Mouse (Mus musculus): Measurements from ENCODE around the gene Atp1a3. TPM values are rescaled to one million over a fixed set of nuclear protein-coding genes. Genes with fewer than 3 reads are reported as not detected.
A peak's percentile ranks its signal among the peaks of the same experiment; 100 is the strongest.

Gene Atp1a3
- total RNA-seq, 2 experiments from 2014 or later: 0.62 to 0.80 TPM

GRCm38 (mm10) chr7:24969805-24970204, 36.0 kb downstream of the Atp1a3 start:
- DNase-seq: no peak
- intact Hi-C loops (cut with DNase I): loop anchor here (5.0 to 10.0 kb wide), 3 partner anchors 68 to 345 kb away; partner anchors contain the start of genes Arhgef1 and Megf8

GRCm38 (mm10) chr7:24968463-24968862, 37.3 kb downstream of the Atp1a3 start:
- no peak for DNase-seq
- intact Hi-C loops (cut with DNase I): no loop called here

- intact Hi-C loops (cut with DNase I): no loop called here
- DNase-seq: no peak
Observed at GRCm38 (mm10) chr7:24967966-24968365, 37.8 kb downstream of the Atp1a3 start.

- intact Hi-C loops (cut with DNase I): loop anchor here (2.0 kb wide), 1 partner anchor 74 kb away; no protein-coding TSS in a partner anchor
- peak; percentile 79 to 88 for DNase-seq
Observed at GRCm38 (mm10) chr7:24964897-24965535, 40.7 kb downstream of the Atp1a3 start.

DNA sequence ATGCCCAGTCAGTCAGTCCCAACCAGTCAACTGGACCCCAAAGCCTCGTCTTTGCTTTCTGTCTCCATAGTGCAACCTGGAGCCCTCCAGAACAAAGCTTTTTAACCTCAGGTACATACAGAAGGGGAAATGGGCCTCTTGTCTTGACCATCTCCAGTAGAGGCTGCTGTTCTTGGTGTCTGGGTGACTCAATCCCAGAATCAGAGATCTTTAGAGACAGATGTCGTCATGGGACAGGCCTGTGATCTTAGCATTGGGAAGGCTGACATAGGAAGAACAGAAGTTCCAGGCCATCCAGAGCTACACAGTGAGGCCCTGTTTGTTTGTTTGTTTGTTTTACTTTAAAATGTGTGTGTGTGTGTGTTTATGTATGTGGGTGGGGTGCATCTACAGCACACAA, 41.5 kb downstream of the Atp1a3 start:
- no peak for DNase-seq
- intact Hi-C loops (cut with DNase I): loop anchor here (2.0 kb wide), 1 partner anchor 73 kb away; no protein-coding TSS in a partner anchor

- intact Hi-C loops (cut with DNase I): no loop called here
- no peak for DNase-seq
Observed at GRCm38 (mm10) chr7:24955226-24955625, 50.5 kb downstream of the Atp1a3 start.

DNA sequence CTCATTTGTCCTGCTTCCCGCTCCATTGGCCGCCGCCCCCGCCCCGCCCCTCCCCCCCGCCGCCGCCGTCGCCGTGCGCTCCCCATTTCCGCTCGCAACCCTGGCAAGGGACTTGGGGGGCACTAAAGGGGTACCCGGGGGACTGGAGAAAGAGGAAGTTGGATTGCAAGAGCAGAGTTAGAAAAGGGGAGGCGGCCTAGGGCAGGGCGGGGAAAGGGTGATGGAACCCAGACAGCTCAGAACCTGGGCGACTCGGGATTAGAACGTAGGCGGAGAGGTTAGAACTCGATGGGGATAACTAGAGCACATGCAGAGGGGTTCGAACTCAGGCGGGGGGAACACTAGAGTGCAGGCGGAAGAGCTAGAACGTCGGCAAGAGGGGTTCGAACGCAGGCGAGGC, 51.3 kb downstream of the Atp1a3 start:
- intact Hi-C loops (cut with DNase I): no loop called here
- DNase-seq: no peak

GRCm38 (mm10) chr7:24953966-24954365, 51.8 kb downstream of the Atp1a3 start:
- intact Hi-C loops (cut with DNase I): no loop called here
- DNase-seq: no peak

DNA sequence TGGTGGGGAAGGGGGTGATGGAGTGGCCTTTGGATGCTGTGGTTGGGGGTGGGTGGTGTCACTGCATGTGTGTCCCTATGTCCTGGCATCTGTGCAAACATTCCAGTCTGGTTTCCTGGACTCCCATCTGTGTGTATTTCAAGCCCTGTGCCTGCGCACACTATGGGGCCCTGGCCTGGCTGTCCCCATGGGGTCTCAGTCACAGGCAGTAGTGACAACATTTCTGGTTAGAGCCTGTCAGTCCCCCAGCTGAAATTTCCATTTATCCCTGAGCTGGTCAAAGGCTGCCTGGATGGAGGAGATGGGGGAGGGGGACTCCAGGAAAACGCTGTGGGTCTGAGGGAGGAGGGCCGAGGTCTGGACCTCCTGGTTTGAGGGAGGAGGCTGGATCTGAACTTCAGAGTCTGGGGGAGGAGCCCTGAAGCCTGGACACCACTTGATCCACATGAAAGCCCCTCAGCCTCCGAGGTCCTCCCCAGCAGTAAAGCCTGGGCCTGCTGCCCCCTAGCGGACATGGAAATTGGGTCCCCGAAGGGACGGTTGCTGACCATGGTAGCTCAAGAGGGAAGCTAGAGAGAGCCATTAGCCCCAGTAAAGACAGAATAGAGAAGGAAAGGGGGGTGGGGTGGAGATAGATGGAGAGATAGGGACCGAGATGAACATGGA, 55.7 kb downstream of the Atp1a3 start:
- intact Hi-C loops (cut with DNase I): loop anchor here (1.0 kb wide), 1 partner anchor 60 kb away; no protein-coding TSS in a partner anchor
- DNase-seq: peak; percentile 75 to 87

DNA sequence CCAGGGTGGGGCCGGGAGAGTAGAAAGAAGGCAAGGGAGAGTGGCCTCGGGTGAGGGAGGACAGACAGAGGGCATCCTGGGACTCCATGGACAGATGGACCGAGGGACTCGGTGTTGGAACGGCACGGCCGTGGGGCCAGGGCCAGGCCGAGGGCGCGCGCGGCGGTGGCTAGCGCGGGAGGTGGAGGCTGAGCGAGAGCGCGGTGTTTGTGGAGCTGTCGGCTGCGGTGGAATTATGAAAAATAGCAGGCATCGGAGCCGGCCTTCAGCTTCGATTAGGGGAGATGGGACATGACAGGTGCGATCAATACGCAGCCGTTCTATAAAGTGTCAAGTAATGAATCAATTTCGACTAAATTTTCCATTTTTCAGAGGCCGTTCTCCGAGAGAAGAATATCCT, 57.0 kb downstream of the Atp1a3 start:
- DNase-seq: no peak
- intact Hi-C loops (cut with DNase I): no loop called here

DNA sequence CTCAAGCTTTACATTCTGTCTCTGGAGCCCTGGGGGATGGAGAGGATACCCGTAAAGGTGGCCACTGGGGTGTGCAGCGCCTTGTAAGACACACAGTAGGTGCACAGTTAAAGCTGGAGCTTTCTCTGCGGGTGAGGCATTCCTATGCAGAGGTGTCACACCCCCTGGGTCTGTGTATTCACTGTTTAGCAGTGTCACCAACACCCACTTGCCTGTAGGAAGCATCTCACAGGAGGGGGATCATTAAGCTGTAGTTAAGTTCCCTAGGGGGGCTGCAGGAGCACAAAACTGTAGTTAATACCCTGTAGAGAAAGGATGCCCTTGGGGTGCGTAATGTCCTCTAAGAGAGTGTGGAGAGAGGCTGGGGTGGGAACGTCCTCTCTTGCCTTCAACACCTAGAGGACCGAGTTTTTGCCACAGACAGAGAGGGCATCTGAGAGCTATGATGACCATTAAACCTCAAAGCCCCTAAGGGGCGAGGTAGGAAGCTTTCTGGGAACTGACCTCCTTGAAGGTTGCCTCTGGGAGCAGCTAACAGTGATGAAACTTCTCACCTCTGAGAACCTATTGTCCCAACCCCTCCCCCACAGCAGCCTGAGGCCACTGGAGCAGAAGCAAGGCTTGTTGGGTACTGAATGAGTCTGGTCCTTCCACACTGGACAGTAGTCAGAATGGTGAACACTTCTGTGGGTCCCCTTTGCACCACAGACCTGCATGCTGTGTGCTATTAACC, 58.3 kb downstream of the Atp1a3 start:
- intact Hi-C loops (cut with DNase I): no loop called here
- DNase-seq: no peak

- DNase-seq: no peak
- intact Hi-C loops (cut with DNase I): no loop called here
Observed at GRCm38 (mm10) chr7:24944257-24944950, 61.4 kb downstream of the Atp1a3 start, which contains the start of gene Gm4881. Gm4881 (minus strand) TSS chr7:24944494.

GRCm38 (mm10) chr7:24943641-24944040, 62.1 kb downstream of the Atp1a3 start:
- intact Hi-C loops (cut with DNase I): no loop called here
- no peak for DNase-seq

DNA sequence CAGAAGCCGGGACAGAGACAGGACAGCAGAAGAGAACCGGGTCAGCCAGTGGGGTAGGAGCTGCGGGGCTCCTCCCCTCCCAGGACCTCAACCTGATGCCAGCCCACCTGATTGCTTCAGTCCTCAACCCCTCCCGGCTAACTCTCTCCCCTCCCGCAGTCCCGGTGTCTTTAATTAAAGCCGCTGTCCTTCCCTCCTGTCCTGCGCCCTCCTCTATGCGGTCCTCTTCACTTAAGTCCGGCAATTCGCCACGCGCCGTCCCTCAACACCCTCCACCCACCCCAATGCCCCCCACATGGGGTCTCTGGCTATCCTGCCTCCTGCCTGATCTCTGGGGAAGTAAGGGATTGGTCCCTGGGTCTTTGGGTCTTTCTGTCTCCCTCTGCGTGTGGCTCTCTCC, 74.1 kb downstream of the Atp1a3 start:
- DNase-seq: no peak
- intact Hi-C loops (cut with DNase I): no loop called here

DNA sequence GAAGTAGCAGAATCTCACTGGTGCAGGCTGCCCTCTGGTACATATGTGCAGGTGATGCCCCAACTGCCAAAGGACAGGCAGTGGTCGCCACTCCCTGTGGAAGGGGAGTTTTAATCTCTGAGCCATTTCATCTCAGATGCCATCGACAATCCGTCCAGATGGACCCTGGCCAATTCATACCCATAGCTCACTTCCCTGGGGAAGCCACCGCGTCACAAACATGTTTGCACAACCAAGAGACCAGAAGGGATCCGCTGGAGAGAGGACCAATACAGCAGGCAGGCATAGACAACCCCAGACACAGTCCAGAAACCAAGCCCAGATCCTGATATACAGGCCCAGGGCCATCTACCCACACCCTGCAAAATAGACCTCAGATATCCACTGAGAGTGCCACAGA, 75.3 kb downstream of the Atp1a3 start:
- intact Hi-C loops (cut with DNase I): no loop called here
- DNase-seq: no peak

Small RNAs within 50 kb of the gene (microRNA-seq; reads per million reads assigned to microRNA genes)
- gene Mir7046 (0.54 to 10.5 reads per million in 2 experiments), gene Mir7047 (0.81 to 42.6 reads per million in 2 experiments)

Other genes with a start within 250 kb of the Atp1a3 start
- gene Cd177, start 245.6 kb downstream of the Atp1a3 start, total RNA-seq (2021): under 1 TPM in 1 of 2 experiments, not detected in 1; 0.17 TPM
- gene Ceacam10, start 228.8 kb downstream of the Atp1a3 start, total RNA-seq (2021): not detected
- not detected for gene Gm9844, start 143.7 kb downstream of the Atp1a3 start, total RNA-seq (2021)
- not detected for gene Lypd4, start 136.0 kb downstream of the Atp1a3 start, total RNA-seq (2021)
- gene Dmrtc2, start 135.9 kb downstream of the Atp1a3 start, total RNA-seq (2021): not detected
- gene Rps19, start 121.6 kb downstream of the Atp1a3 start, total RNA-seq (2021): 100 to 1,000 TPM; 529 to 548 TPM
- gene Cd79a, start 108.6 kb downstream of the Atp1a3 start, total RNA-seq (2021): 1 to 10 TPM; 1.3 to 1.5 TPM
- 10 to 100 TPM; 76.1 to 78.7 TPM for gene Arhgef1, start 103.0 kb downstream of the Atp1a3 start, total RNA-seq (2021)
- gene Gm4881, start 61.5 kb downstream of the Atp1a3 start, total RNA-seq (2021): not detected
- gene Rabac1, start 33.2 kb downstream of the Atp1a3 start, total RNA-seq (2021): 100 to 1,000 TPM; 289 to 303 TPM
- 1 to 10 TPM; 5.8 to 7.6 TPM for gene Grik5, start 66.4 kb upstream of the Atp1a3 start, total RNA-seq (2021)
- 10 to 100 TPM; 10.5 to 11.2 TPM for gene Zfp574, start 66.6 kb upstream of the Atp1a3 start, total RNA-seq (2021)
- gene Pou2f2, start 173.8 kb upstream of the Atp1a3 start, total RNA-seq (2021): under 1 TPM; 0.44 to 0.60 TPM
- gene Dedd2, start 214.7 kb upstream of the Atp1a3 start, total RNA-seq (2021): 10 to 100 TPM; 17.9 to 19.2 TPM
- gene Zfp526, start 215.5 kb upstream of the Atp1a3 start, total RNA-seq (2021): 1 to 10 TPM; 8.0 to 9.1 TPM
- 10 to 100 TPM; 58.6 to 66.6 TPM for gene Gsk3a, start 231.9 kb upstream of the Atp1a3 start, total RNA-seq (2021)
- gene Erf, start 244.8 kb upstream of the Atp1a3 start, total RNA-seq (2021): 10 to 100 TPM; 32.8 to 33.2 TPM

Data from heart, postnatal 14 days (tissue).